Mouse (Mus musculus): ENCODE measurements around the gene Vmn2r121.

The Vmn2r121 gene

GRCm38 (mm10) chrX:124135852-124136251 is at the start of gene Vmn2r121:
Gene Vmn2r121 (minus strand): TSS chrX:124135952.
- DNase-seq = no peak
